Mouse (Mus musculus): ENCODE measurements at regions not wholly inside any gene's neighbourhood (a gene's known extent, or its start where the extent isn't known, plus 50 kb on each side); places are given as distances from the start of the nearest gene placed in this dataset.
"Not testable (repeated sequence)": the region's sequence is repeated elsewhere in the genome, so short reads cannot be mapped to it uniquely, and the experiment has no call there.

DNA sequence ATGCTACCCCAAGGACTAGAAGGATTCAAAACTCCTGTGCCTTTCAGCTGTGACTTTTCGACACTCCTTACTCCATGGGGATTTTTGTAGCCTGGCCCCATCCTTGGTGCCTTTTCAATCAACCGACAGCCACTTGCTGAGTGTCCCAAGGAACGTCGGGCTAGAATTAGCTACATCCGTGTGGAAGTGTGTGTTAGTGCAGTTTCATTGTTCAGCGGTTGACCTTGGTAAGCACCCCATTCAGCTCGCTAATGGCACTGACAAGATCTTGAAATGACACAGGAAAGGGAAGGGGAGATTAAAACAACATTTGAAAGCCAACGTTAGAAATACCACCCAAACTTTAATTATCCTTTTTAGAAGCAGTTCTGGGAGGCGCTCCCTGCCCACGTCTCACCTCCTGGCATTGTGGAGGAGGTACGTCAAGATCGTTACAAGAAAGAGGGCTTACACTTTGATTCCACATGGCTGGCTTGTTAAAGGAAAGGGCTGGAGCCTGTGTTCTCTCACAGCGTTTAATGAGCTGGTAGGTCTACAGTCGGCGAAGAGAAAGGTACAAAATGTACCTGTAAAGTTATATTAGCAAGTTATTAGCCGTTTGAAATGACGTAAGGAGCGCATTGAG lies 536.4 kb downstream of the Fam19a2 start:
- DNase-seq: peak; percentile 33

DNA sequence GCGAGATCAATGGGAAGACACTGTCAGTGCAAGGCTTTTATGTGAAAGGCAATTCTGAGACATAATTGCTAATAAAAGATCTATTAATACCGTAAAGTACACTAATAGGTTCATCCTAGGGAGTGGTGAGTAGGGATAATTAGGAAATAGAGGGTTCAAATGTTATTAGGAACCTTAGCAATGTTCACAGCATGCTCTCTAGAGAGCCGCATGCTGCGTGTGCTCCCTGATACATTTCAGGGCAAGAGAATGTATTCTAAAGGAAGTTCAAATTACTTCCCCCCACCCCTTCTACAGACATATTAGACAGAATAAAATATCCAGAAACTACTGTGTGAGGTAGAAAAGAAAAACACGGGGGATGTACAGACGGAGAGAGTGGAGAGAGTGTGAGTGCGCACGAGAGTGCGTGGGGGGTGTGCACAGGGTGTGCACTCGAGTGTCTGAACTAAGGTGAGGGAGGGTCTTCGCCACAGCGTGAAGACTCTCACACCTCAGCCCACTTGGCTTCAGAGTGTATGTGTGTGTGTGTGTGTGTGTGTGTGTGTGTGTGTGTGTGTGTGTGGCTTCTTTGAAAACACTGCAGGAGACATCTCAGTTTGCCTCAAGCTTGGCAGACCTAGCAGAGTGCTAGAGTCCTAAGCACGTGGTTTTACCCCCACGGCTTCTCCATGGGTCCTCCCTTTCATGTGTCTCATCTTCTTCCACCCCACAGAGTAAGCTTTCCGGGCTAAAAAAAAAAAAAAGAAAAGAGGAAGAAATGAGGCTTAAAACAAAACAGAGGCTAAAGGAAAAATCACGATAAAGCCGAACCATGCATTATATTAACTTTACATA lies 537.1 kb downstream of the Fam19a2 start:
- no peak for DNase-seq

DNA sequence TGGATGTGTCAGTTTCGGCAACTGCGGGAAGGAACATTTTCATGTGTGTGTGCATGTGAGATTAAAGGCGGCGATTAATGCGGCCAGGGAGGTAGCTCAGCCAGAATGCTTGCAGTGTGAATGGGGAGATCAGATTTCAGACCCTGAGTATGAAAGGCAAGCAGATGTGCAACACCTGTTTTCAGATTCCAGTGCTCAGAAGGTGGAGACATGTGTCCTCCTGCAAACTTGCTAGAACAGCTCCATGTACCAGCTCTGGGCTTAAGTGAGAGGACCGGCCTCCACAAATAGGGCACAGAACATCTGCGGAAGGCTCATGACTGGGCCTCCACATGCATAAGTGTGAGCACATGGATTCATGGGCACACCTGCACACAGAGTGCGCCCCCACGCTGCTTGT lies 547.1 kb downstream of the Fam19a2 start:
- DNase-seq: peak; percentile 18

DNA sequence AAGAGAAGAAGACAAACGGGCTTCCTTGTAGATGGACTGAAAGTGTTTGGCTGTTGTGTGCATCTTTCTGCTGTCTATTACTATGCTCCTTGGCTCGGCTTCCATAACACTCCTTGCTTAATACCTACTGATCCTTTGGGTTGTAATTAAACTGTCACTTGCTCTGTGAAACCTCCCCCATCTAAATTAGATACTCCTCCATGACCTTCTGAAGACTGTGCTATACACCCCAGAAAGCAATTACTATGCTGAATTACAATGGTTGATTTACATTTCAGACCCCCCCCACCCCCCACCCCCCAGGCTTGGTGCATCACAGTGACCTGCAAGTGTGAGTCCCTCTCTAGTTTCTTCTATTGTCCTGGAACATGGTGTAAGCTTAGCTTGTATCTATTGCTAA lies 549.3 kb downstream of the Fam19a2 start:
- no peak for DNase-seq

DNA sequence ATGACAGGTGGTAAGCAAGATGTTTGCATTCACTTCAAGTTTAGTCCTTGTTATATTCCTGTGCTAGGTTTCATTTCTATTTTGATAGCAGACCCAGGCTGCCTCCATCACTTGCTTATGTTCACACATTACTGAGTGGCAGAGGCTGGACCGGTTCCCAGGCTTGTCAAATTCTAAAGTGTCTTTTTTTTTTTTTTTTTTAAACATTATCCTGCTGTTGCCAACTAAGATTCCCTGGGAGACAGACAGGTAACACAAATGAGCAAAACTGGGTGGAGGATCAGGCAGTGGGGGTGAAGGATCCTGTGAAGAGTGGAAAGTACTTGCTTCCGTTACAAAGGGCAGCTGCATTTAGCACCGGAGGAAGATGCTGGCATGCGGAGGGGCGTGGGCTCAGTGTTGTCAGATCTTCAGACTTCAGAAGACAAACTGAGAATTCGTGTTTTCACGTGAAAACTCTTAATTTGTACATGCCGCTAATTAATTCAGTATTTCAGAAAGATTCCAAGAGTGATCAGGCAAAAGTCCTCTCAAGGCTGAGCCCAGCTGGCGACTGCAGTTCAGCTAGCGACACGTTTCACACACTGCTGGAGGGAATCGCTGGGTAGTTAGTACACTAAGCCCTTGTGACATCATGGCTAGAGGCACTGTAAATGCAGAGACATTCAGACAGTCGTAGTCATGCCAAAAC lies 576.4 kb downstream of the Fam19a2 start:
- peak; percentile 15 for DNase-seq

DNA sequence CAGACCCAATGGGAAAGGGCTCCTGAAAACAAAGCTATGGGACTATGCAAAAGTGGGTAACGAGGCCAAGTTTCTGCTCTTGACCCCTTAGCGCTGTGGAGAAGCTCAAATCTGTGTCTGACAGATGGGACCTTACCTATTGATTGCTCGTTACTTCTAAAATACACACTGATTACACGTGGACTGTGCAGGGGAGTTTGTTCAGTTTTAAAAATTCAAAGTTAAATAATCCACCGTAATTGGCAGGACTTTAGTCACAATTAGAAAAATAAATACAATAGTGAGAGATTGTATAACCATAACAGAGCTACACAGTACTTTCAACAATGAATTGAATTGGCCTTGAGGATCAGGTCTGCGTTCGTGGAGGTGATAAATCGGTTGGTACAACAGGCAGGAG lies 578.3 kb downstream of the Fam19a2 start:
- DNase-seq: no peak

DNA sequence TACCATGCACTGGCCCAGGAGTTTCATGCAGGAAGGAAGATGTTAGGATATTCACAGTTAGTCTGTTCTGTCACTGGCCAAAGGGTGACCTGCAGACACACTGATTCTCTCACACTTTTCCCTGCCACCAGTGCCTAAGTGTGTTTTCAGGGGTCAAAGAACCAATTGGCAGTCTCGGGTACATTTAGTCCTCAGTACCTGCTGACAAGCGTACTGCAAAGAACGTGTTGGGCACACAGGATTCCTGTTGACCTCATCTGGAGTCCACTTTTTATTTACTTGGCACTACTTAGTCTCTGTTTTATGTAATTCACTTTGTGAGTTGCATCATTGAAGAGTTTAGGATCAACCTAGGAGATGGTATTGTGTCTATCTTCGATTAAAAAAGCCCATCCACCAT lies 579.8 kb downstream of the Fam19a2 start:
- DNase-seq: no peak

DNA sequence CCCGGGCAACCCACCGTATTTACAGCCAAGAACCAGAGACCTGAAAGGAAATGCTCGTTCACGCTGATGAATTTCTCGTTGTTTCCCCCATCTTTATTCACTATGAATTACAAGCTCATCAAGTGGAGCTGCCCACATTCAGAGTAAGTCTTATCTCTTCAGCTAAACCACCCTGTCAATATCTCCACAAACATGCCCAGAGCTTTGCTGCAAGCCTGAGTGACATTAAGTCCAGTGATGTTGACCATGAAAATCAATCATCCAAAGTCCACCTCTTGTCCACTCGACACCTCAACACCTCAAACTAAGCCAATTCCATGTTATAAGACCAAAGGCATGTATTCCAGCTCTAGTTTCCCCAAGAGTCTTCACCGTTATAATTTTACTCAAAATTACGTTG lies 582.8 kb downstream of the Fam19a2 start:
- DNase-seq: no peak

DNA sequence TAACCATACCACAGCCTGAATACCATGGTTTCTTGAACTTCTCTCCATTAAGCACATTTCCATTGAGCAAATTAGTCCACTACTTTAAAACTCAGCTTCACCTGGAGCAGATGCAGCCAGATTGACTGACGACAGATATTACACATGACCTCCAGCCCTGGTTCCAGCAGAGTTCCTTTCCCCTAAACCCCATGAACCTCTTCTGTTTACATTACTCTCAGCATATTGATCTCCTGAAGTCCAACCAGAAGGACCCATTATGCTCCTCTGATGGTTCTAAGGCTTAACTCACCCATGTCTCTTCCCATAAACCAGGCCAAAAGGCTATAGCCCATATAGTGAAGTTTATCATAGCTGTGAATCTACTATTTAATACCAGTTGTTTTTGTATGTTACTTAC lies 584.8 kb downstream of the Fam19a2 start:
- DNase-seq: no peak

DNA sequence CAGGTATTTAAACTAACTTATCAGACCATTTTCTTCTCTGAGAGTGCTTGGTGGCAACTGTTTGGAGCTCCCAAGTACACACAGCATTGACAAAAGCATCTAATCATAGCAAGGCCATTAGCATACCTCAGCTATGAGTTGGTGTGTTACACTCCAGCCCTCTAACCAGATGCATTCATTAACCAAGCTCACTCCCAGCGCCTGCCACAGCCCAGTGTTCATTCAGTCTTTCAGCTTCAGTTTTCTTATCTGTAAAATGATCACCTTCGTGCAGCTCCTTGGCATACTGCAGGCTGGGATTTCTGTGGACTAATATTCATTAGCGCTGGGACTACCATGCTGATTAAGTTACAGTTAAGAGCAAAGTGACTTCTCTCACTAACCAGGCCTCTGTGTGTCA lies 611.7 kb downstream of the Fam19a2 start:
- peak; percentile 3 for DNase-seq

DNA sequence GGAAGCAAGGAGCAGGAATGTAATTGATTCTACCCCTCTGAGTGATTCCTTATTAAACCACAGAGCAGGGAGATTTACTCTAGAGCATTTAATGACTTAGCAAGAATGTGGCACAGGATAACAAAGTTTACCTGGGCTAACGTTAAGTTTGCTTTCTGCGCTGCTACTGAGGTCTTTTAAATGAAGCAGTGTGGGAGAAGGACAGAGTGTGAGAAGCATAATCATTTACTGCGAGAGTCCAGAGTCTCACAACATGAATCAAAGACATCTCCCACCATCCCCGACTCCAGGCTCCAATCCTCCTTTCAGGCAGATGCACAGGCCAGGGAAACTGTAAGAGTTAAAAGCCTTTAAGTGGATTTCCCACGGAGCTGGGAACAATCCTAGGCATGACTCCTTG lies 612.1 kb downstream of the Fam19a2 start:
- peak; percentile 4 for DNase-seq

DNA sequence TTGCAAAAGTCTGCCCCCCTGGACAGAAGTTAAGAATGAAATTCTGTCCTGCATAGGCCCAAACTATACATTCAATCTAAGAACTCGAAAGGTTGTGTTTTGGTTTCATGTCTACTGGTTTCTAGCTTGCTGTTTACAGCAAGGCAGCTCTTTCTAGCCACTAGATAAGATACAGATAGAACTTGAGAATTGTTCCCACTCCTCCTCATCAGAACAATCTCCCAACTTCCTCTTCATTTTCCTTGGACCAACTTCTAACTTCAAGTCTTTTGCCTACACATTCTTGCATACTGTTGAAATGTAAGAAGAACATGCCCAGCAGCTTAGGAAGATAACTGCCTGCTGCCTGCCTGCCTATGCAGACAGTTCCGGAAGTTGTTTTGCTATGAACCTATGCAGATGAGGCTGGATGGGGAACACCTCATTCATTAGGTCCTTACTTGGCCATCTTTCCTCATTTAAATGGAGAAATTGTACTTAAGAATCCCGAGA lies 624.9 kb downstream of the Fam19a2 start:
- DNase-seq: no peak

DNA sequence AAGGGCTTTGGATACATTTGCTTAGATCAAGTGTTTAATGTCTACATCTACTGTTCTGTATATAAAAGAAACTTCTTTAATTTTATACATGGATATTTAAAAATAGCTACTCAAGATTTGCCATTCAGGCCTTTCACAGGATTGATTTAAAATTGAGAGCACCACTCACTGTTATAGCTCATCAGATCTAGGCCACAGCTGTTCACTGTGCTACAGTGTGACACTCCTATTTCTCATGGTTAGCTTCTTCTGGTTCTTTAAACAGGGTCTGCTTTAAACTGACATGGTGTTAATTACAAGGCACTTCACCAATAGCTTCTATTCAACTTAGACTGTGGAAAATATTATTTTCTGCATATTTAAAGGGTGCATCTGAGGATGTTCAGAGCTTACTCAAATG lies 655.3 kb downstream of the Fam19a2 start:
- no peak for DNase-seq

DNA sequence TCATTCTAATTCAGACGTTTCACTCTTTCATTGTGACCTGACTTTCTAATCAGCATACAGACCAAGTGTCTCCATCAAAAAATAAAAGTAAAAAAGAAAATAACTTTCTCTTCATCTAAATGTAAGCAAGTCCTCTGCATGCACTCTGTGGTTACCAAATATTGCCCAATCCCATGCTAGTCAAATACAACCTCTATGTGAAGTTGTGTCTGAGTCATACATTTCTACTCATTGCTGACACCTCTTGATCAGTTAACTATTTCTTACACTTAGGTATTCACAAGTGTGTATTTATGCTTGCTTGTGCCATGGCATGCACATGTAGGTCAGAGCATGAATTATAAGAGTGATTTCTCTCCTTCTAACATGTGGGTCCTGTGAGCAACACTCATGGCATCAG lies 666.2 kb downstream of the Fam19a2 start:
- DNase-seq: no peak

DNA sequence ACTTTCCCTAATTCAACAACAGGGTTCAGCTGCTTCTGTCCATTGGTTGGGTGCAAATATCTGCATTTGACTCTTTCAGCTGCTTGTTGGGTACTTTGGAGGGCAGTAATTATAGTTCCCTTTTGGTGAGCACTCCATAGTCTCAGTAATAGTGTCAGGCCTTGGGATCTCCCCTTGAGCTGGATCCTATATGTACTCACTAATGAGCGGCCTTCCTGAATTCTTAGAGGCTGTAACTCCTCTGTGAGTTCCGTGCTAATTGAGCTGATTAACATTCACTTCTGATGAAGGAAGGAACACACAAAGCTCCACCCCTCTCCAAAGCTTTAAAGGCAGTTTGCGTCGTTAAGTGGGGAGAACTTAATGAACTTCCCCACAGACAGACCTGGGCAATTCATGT lies 674.9 kb downstream of the Fam19a2 start:
- not testable (repeated sequence) for DNase-seq

Measured in embryo, embryonic 11 days (tissue).